Comparison of ENCODE assay signal across 8 mouse cellular contexts in the genomic region with DNA sequence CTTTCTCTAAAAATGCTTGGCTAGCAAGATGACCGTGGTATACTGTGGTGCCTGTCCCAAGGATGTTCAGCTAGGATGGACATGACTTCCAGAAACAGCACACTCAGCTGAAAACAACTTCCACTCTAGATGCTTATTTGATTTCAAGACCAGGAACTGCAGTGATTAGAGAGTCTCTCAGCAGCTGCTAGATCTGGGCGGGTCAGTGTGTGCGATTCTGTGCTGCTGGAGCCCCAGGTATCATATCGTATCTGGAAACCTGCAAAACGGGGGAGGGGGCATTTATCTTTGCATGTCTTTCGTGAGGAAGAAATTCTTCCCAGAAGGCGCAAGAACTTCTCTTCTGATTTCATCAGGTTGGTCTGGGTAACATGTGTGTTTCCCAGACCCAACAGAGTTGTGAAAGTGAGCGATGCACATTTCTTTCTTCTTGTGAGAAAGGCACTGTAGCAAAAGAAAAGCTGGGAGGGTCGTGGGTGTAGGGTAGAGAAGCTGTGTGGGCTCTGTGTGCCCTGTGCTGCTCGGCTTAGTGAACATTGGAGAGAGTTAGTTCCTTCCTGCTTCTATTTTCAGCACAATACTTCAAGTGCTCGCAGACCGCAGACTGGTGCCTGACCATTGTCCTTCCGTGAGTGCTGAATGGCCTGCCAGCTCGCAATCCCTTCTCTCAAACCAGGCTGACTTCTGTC.
DNase-seq lines count a peak whose midpoint lies in the region; ATAC-seq lines count a peak whose summit lies in the region.

No protein-coding gene starts in this region.

- H3K79me2 ChIP-seq in macrophage (ENCODE audit: inconsistent target): no peaks in the 10 kb centered on the region

- peak; percentile 73 for ATAC-seq in heart, embryonic 11.5 days (replicated peaks; ENCODE audit: insufficient number of reproducible peaks, low FRiP score, low TSS enrichment)
- no peak for ATAC-seq in hindbrain, embryonic 11.5 days (ENCODE audit: low FRiP score)

- H3K4me2 ChIP-seq in heart, embryonic 11.5 days: peak overlapping the region; percentile 40
- H3K4me2 ChIP-seq in hindbrain, embryonic 11.5 days (replicated peaks; ENCODE audit: low read depth, low read length): no peak overlapping the region

- peak overlapping the region; percentile 83 for H3K27ac ChIP-seq in heart, embryonic 11.5 days (ENCODE audit: low read depth, low read length)
- peak overlapping the region; percentile 93 for H3K27ac ChIP-seq in macrophage
- H3K27ac ChIP-seq in hindbrain, embryonic 11.5 days (ENCODE audit: low read depth, low read length): no peak overlapping the region

- peak overlapping the region; percentile 2; the same call in 1 of the 2 replicates for H3K4me3 ChIP-seq in heart, embryonic 11.5 days (ENCODE audit: low read depth, low read length)
- peak overlapping the region; percentile 6; the same call in 1 of the 2 replicates for H3K4me3 ChIP-seq in macrophage (ENCODE audit: inconsistent target)
- no peak overlapping the region for H3K4me3 ChIP-seq in hindbrain, embryonic 11.5 days (ENCODE audit: low read depth, low read length)

- peak overlapping the region; percentile 30 for H3K9ac ChIP-seq in heart, embryonic 11.5 days (ENCODE audit: low read depth, low read length)
- no peak overlapping the region for H3K9ac ChIP-seq in hindbrain, embryonic 11.5 days (ENCODE audit: low read depth, low read length)

- no peaks in the 10 kb centered on the region for H3K4me1 ChIP-seq in heart, embryonic 11.5 days (ENCODE audit: control insufficient read depth, insufficient read depth, low read length)
- H3K4me1 ChIP-seq in hindbrain, embryonic 11.5 days (replicated peaks; ENCODE audit: control insufficient read depth, insufficient read depth, low read length): no peaks in the 10 kb centered on the region

- H3K27me3 ChIP-seq in heart, embryonic 11.5 days (ENCODE audit: control insufficient read depth, insufficient read depth, low read length): no peaks in the 10 kb centered on the region
- H3K27me3 ChIP-seq in hindbrain, embryonic 11.5 days (ENCODE audit: control insufficient read depth, insufficient read depth, low read length): no peaks in the 10 kb centered on the region

- no peaks in the 10 kb centered on the region for H3K36me3 ChIP-seq in heart, embryonic 11.5 days (ENCODE audit: control insufficient read depth, insufficient read depth, low read length)
- H3K36me3 ChIP-seq in macrophage (ENCODE audit: inconsistent target): no peaks in the 10 kb centered on the region
- H3K36me3 ChIP-seq in hindbrain, embryonic 11.5 days (ENCODE audit: control insufficient read depth, insufficient read depth, low read length): no peaks in the 10 kb centered on the region

- peak; percentile 4 for DNase-seq in left cerebral cortex, adult 11 months (ENCODE audit: low spot score)
- no peak for DNase-seq in left cerebral cortex, adult 9 months (ENCODE audit: low spot score in 2 of 2)
- peak; percentile 25 to 35 for DNase-seq in kidney, postnatal 36 days
- DNase-seq in urinary bladder, adult 2 months (ENCODE audit: low spot score): no peak
- no peak for DNase-seq in cerebellum, postnatal 36 days
- no peak for DNase-seq in hindbrain, embryonic 11.5 days (ENCODE audit: low spot score)

- H3K9me3 ChIP-seq in heart, embryonic 11.5 days (replicated peaks; ENCODE audit: control insufficient read depth, low read length): no peaks in the 10 kb centered on the region
- H3K9me3 ChIP-seq in hindbrain, embryonic 11.5 days (ENCODE audit: control insufficient read depth, low read length): no peaks in the 10 kb centered on the region

- 41% methylated on average over 14 of the region's 14 CpGs for WGBS in heart, embryonic 11.5 days (ENCODE audit: insufficient replicate concordance)
- WGBS in macrophage (ENCODE audit: missing documents): 5% methylated on average over 14 of the region's 14 CpGs
- 75% methylated on average over 14 of the region's 14 CpGs for WGBS in hindbrain, embryonic 11.5 days

Comparison
In these comparisons a context has a peak if more than half of its experiments do, and no peak if none do; other contexts are left out.
1. DNase-seq: peak in left cerebral cortex, adult 11 months (single experiment) and kidney, postnatal 36 days (2 of 2); none in left cerebral cortex, adult 9 months (0 of 2), urinary bladder, adult 2 months (single experiment), cerebellum, postnatal 36 days (0 of 2) and hindbrain, embryonic 11.5 days (single experiment).